Mouse (Mus musculus): ENCODE results near the gene Dis3l. TPM values are rescaled to one million over a fixed set of nuclear protein-coding genes. Genes with fewer than 3 reads are reported as not detected.
A peak's percentile ranks its signal among the peaks of the same experiment; 100 is the strongest.

Dis3l gene
- polyA plus RNA-seq (2015; fragmentation: Nextera tagmentation; extraction: Ambion mirVana), result 18.7 and 19.7 TPM in 2 replicates

DNA sequence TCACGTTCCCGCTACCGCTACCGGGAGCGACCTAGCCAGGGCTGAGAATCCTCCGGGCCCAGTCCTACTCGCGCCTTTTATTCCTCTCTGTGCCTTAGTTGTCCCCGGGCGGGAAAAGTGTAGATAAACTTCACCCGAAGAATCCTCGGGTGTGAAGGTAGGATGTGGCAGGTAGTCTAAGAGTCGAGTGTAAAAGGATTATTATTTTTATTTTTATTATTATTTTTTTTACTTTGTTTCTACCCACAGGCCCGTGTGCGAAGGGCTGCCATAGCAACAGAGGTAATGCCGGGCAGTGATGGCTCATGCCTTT lies at the start of gene Dis3l:
TSS of gene Dis3l (minus strand) at position 35 of the 313 bp plus-strand sequence.
- H3K4me3 ChIP-seq (replicated peaks), result peak within 1 kb of the TSS; percentile 71
- peaks cover 4% of the 10 kb centered on the region for H3K36me3 ChIP-seq
- peak within 1 kb of the TSS; percentile 62 for H3K4me2 ChIP-seq (replicated peaks)
- H3K9ac ChIP-seq, result peak within 1 kb of the TSS; percentile 98
- H3K9me3 ChIP-seq (replicated peaks), result no peaks in the 10 kb centered on the region
- H3K27ac ChIP-seq (replicated peaks), result peak within 1 kb of the TSS; percentile 100
- H3K27me3 ChIP-seq, result no peaks in the 10 kb centered on the region
- H3K4me1 ChIP-seq, result peaks cover 16% of the 10 kb centered on the region
- WGBS, result 10% methylated on average over 16 of the region's 16 CpGs
- no peak for ATAC-seq (ENCODE audit: insufficient number of reproducible peaks, low FRiP score, low TSS enrichment, low read depth)

GRCm38 (mm10) chr9:64389576-64390292 lies 48.6 kb upstream of the Dis3l start:
- Histone ChIP-seq H3K27ac (replicated peaks) (no peak overlapping the region), H3K36me3 (no peaks in the 10 kb centered on the region), H3K4me3 (replicated peaks) (no peak overlapping the region), H3K9me3 (replicated peaks) (no peaks in the 10 kb centered on the region), H3K4me2 (replicated peaks) (no peak overlapping the region), H3K4me1 (peaks cover 26% of the 10 kb centered on the region), H3K27me3 (peaks cover 47% of the 10 kb centered on the region), H3K9ac (no peak overlapping the region)
- no peak for ATAC-seq (ENCODE audit: insufficient number of reproducible peaks, low FRiP score, low TSS enrichment, low read depth)
- WGBS, result 66% methylated on average over 7 of the region's 7 CpGs

DNA sequence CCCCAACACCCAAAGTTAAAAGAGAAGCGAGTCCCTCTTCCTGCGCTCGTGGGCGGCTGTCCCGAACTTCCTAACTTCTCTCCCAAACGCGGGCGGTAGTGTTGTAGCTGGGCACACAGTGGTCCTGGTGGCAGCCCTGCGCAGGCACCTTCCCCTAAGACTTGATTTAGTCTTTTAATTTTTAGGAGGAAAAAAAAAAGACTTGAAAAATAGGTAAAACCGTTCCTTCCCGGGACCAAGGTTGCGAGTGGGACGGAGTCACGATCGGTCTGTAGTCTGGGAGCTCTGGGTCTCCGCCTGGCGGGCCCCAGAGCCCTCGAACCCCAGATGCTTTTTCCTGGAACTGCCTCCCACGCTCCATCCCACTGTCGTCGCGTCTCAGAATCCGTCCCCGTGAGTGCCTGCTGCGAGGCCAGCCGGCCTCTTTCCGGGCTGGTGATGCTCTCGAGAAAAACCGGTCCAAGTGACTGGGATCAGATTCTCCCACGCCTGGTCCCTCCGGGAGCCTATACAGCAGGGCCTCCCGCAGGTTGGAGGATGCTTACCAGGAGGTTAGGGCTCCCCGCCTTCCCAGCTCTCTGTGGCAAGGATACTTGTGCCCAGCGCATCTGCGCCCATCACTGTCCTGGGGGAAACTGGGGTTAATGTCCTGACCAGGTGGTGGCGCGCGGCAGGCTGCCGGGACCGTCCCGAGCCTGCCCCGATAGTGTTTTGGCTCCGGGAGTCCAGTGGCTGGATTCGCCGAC lies 45.6 kb upstream of the Dis3l start:
- WGBS, result 2% methylated on average over 45 of the region's 45 CpGs
- no peak overlapping the region for H3K9ac ChIP-seq
- H3K27ac ChIP-seq (replicated peaks), result no peak overlapping the region
- H3K27me3 ChIP-seq, result peaks cover 66% of the 10 kb centered on the region
- no peaks in the 10 kb centered on the region for H3K36me3 ChIP-seq
- H3K4me2 ChIP-seq (replicated peaks), result peak overlapping the region; percentile 100
- H3K9me3 ChIP-seq (replicated peaks), result no peaks in the 10 kb centered on the region
- peaks cover 39% of the 10 kb centered on the region for H3K4me1 ChIP-seq
- no peak for ATAC-seq (ENCODE audit: insufficient number of reproducible peaks, low FRiP score, low TSS enrichment, low read depth)
- H3K4me3 ChIP-seq (replicated peaks), result peak overlapping the region; percentile 57

- Histone ChIP-seq H3K9me3 (replicated peaks) (no peaks in the 10 kb centered on the region), H3K9ac (peak within 1 kb of the TSS; percentile 33), H3K27ac (replicated peaks) (no peak within 1 kb of the TSS), H3K4me1 (peaks cover 39% of the 10 kb centered on the region), H3K27me3 (peaks cover 66% of the 10 kb centered on the region), H3K4me2 (replicated peaks) (peak within 1 kb of the TSS; percentile 100), H3K4me3 (replicated peaks) (peak within 1 kb of the TSS; percentile 57), H3K36me3 (no peaks in the 10 kb centered on the region)
- peak; percentile 44; the same call in 1 of the 2 replicates for ATAC-seq (ENCODE audit: insufficient number of reproducible peaks, low FRiP score, low TSS enrichment, low read depth)
- under 1% methylated on average over 91 of the region's 93 CpGs for WGBS
These were observed 44.7 kb upstream of the Dis3l start, which contains the start of gene Megf11 for GRCm38 (mm10) chr9:64385511-64386465. Gene Megf11, plus strand, starts transcription at chr9:64385626.

DNA sequence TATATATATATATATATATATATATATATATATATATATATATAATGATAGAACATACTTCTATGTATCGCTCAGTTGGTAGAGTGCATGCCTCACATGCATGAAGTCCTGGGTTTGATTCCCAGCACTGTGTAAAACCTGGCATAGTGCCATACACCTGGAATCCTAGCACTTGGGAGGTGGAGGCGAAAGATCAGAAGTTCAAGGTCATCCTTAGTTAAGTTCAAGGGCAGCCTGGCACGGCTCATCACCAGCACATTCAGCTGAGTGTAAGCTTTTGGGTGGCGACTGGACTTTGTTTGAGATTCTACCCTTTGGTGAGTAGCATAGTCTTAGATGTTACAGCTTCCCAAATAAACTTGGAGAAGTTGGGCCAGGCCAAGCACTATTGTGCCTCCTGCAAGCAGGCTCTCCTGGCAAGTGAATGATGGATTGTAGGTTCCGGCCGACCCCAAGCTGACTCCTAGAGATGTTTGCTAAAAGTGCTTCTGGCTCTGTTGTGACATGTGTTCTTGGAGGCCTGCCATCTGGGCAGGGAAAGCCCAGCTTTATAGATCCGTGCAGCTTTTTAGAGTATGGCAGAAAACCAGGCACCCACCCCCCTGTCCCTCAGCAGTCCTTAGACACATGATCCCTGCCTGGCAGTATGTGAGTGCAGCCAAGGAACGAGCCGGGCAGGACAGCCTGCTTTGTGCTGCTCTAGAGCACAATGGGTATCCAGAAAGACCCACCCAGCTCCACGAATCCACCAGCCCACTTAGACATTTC lies 42.1 kb upstream of the Dis3l start:
- Histone ChIP-seq H3K4me2 (replicated peaks) (no peak overlapping the region), H3K27ac (replicated peaks) (no peak overlapping the region), H3K36me3 (no peaks in the 10 kb centered on the region), H3K9ac (no peak overlapping the region), H3K4me3 (replicated peaks) (no peak overlapping the region), H3K4me1 (peaks cover 39% of the 10 kb centered on the region), H3K27me3 (peaks cover 52% of the 10 kb centered on the region), H3K9me3 (replicated peaks) (no peaks in the 10 kb centered on the region)
- 45% methylated on average over 10 of the region's 10 CpGs for WGBS
- ATAC-seq (ENCODE audit: insufficient number of reproducible peaks, low FRiP score, low TSS enrichment, low read depth), result peak; percentile 63; the same call in 1 of the 2 replicates

DNA sequence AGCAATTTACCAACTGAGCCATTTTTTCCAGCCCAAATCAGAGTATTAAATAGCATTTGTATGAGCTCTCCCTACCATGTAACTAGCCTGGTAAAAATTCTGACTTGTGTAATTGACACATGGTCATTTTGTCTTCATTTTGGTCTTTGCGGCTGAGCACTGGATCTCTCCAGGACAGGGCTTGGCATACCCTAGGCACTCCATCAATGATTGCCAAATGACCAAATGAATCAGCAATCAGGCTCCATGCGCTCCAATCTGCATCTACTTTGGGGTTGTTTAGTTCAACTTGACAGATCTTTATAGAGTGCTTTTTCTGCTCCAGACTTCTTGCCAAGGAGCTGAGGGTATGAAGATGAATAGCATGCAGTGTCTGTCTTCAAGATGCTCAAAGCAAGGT lies 35.3 kb upstream of the Dis3l start:
- Histone ChIP-seq H3K27ac (replicated peaks) (no peak overlapping the region), H3K36me3 (no peaks in the 10 kb centered on the region), H3K9ac (no peak overlapping the region), H3K4me3 (replicated peaks) (no peak overlapping the region), H3K9me3 (replicated peaks) (no peaks in the 10 kb centered on the region), H3K4me1 (no peaks in the 10 kb centered on the region), H3K4me2 (replicated peaks) (no peak overlapping the region), H3K27me3 (0 out of 2 replicates have a peak, but pooled peaks cover 2% of the 10 kb centered on the region)
- 94% methylated on average over 2 of the region's 2 CpGs for WGBS
- ATAC-seq (ENCODE audit: insufficient number of reproducible peaks, low FRiP score, low TSS enrichment, low read depth), result no peak

GRCm38 (mm10) chr9:64371305-64371819 lies 30.3 kb upstream of the Dis3l start:
- H3K4me2 ChIP-seq (replicated peaks), result no peak overlapping the region
- no peak overlapping the region for H3K9ac ChIP-seq
- ATAC-seq (ENCODE audit: insufficient number of reproducible peaks, low FRiP score, low TSS enrichment, low read depth), result no peak
- no peak overlapping the region for H3K27ac ChIP-seq (replicated peaks)
- no peaks in the 10 kb centered on the region for H3K9me3 ChIP-seq (replicated peaks)
- H3K36me3 ChIP-seq, result no peaks in the 10 kb centered on the region
- 48% methylated on average over 11 of the region's 11 CpGs for WGBS
- H3K27me3 ChIP-seq, result 0 out of 2 replicates have a peak, but pooled peaks cover 5% of the 10 kb centered on the region
- H3K4me1 ChIP-seq, result no peaks in the 10 kb centered on the region
- no peak overlapping the region for H3K4me3 ChIP-seq (replicated peaks)

- WGBS, result 56% methylated on average over 7 of the region's 7 CpGs
- ATAC-seq (ENCODE audit: insufficient number of reproducible peaks, low FRiP score, low TSS enrichment, low read depth), result no peak
- H3K4me2 ChIP-seq (replicated peaks), result no peak overlapping the region
- no peak overlapping the region for H3K9ac ChIP-seq
- no peaks in the 10 kb centered on the region for H3K9me3 ChIP-seq (replicated peaks)
- H3K27me3 ChIP-seq, result 0 out of 2 replicates have a peak, but pooled peaks cover 5% of the 10 kb centered on the region
- H3K4me1 ChIP-seq, result no peaks in the 10 kb centered on the region
- H3K36me3 ChIP-seq, result no peaks in the 10 kb centered on the region
- H3K27ac ChIP-seq (replicated peaks), result no peak overlapping the region
- no peak overlapping the region for H3K4me3 ChIP-seq (replicated peaks)
These were observed 28.8 kb upstream of the Dis3l start for GRCm38 (mm10) chr9:64369871-64370270.

- H3K4me1 ChIP-seq, result no peaks in the 10 kb centered on the region
- H3K4me2 ChIP-seq (replicated peaks), result no peak overlapping the region
- no peaks in the 10 kb centered on the region for H3K9me3 ChIP-seq (replicated peaks)
- no peak overlapping the region for H3K27ac ChIP-seq (replicated peaks)
- H3K27me3 ChIP-seq, result no peaks in the 10 kb centered on the region
- H3K4me3 ChIP-seq (replicated peaks), result no peak overlapping the region
- WGBS, result 85% methylated on average over 9 of the region's 9 CpGs
- H3K9ac ChIP-seq, result no peak overlapping the region
- no peaks in the 10 kb centered on the region for H3K36me3 ChIP-seq
- ATAC-seq (ENCODE audit: insufficient number of reproducible peaks, low FRiP score, low TSS enrichment, low read depth), result no peak
These were observed 20.3 kb upstream of the Dis3l start for GRCm38 (mm10) chr9:64361231-64361950.

DNA sequence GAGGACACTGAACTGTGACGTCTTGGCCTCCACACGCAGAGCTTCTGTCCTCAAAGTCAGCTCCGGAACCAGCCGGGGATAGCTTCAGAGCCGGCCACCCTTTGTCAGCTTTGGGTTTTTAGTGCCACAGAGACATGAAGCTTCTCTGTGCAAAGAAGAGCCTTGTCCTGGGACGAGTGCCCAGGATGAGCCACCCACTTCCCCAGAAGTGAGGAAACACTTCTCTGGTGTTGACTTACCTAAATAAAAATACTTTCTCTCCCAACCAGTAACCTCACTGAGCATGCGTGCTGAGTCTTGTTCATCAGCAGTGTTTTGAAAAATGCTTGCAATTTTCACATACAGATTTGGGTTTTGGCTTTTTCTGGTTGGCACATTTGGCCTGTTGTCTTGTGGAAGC lies 14.5 kb upstream of the Dis3l start:
- Histone ChIP-seq H3K4me2 (replicated peaks) (no peak overlapping the region), H3K36me3 (no peaks in the 10 kb centered on the region), H3K27ac (replicated peaks) (no peak overlapping the region), H3K9me3 (replicated peaks) (no peaks in the 10 kb centered on the region), H3K9ac (no peak overlapping the region), H3K27me3 (no peaks in the 10 kb centered on the region), H3K4me3 (replicated peaks) (no peak overlapping the region), H3K4me1 (no peaks in the 10 kb centered on the region)
- no peak for ATAC-seq (ENCODE audit: insufficient number of reproducible peaks, low FRiP score, low TSS enrichment, low read depth)
- 85% methylated on average over 7 of the region's 7 CpGs for WGBS

Measured in embryonic facial prominence, embryonic 15.5 days (tissue).